Mouse (Mus musculus) CH12.LX (cell line): ENCODE measurements around the gene Syna. TPM values are rescaled to one million over a fixed set of nuclear protein-coding genes. Genes with fewer than 3 reads are reported as not detected.

ENCODE experiments used
- DNase-seq: peaks from one replicate; pipeline ENCODE4 v3.0.0-alpha.2; 2013; ENCODE audit errors: extremely low read depth
- H3K27ac ChIP-seq: 2 replicates; pipeline ENCODE4 v1.5.1; 2012; ENCODE audit warnings: low read depth, mild to moderate bottlenecking, control low read depth, moderate library complexity; ENCODE audit not compliant: insufficient read depth
- H3K27me3 ChIP-seq: replicated peaks from 2 replicates; pipeline ENCODE3; 2012; ENCODE audit warnings: inconsistent platforms
- H3K36me3 ChIP-seq, 2 experiments: replicated peaks in 1 of 2; 2 replicates each; pipeline versions ENCODE3 to v1.6.1; 2012; ENCODE audit warnings: inconsistent platforms in 1 of 2, low read length in 1 of 2, mild to moderate bottlenecking in 1 of 2, mixed read lengths in 1 of 2, moderate library complexity in 1 of 2; ENCODE audit not compliant: control insufficient read depth in 1 of 2, insufficient read depth in 1 of 2
- H3K4me1 ChIP-seq, 2 experiments: 2 replicates each; pipeline ENCODE4 v1.6.1; 2012; ENCODE audit warnings: inconsistent platforms in 1 of 2, moderate library complexity in 1 of 2; ENCODE audit not compliant: insufficient read depth in 2 of 2, control insufficient read depth in 1 of 2
- H3K4me2 ChIP-seq: 2 replicates; pipeline ENCODE4 v1.6.1; 2012; ENCODE audit warnings: low read depth, mild to moderate bottlenecking, control low read depth; ENCODE audit not compliant: poor library complexity, insufficient read depth, severe bottlenecking
- H3K4me3 ChIP-seq, 3 experiments: fragments of 150-350 bp in 1 of 3; sonication (generic) in 1 of 3; replicated peaks in 1 of 3; 2 replicates each; pipeline versions ENCODE3 to v1.5.1; 2011 to 2012; ENCODE audit warnings: low read depth in 2 of 3, low read length in 2 of 3, mild to moderate bottlenecking in 2 of 3, moderate library complexity in 2 of 3, control low read depth in 1 of 3, improper control_type of control experiment in 1 of 3, inconsistent platforms in 1 of 3, mixed read lengths in 1 of 3; ENCODE audit not compliant: poor library complexity in 1 of 3
- H3K79me2 ChIP-seq: replicated peaks from 2 replicates; pipeline ENCODE4 v1.6.1; 2012; ENCODE audit warnings: mild to moderate bottlenecking, moderate library complexity; ENCODE audit not compliant: control insufficient read depth, poor library complexity, insufficient read depth, severe bottlenecking; ENCODE audit errors: extremely low read depth
- H3K9ac ChIP-seq: 2 replicates; pipeline ENCODE4 v1.6.1; 2012; ENCODE audit warnings: low read depth, mild to moderate bottlenecking, control low read depth, moderate library complexity; ENCODE audit not compliant: insufficient read depth
- H3K9me3 ChIP-seq: replicated peaks from 2 replicates; pipeline ENCODE3; 2012; ENCODE audit warnings: low read length, inconsistent platforms, mixed read lengths
- BHLHE40 ChIP-seq: IDR thresholded peaks from 2 replicates; pipeline ENCODE4 v1.6.1; 2011; ENCODE audit warnings: mild to moderate bottlenecking, low read depth, low read length, improper control_type of control experiment
- ELF1 ChIP-seq: IDR thresholded peaks from 2 replicates; pipeline ENCODE4 v1.6.1; 2014; ENCODE audit warnings: low read depth, mild to moderate bottlenecking, inconsistent platforms, low read length, improper control_type of control experiment
- JUND ChIP-seq: conservative IDR thresholded peaks from 2 replicates; pipeline ENCODE4 v1.6.1; 2011; ENCODE audit warnings: low read depth, low read length, improper control_type of control experiment
- KAT2A ChIP-seq: IDR thresholded peaks from 2 replicates; pipeline ENCODE4 v1.6.1; 2012; ENCODE audit warnings: low read length, improper control_type of control experiment, inconsistent platforms; ENCODE audit not compliant: insufficient replicate concordance
- MAFK ChIP-seq: IDR thresholded peaks from 2 replicates; pipeline ENCODE4 v1.6.1; 2011; ENCODE audit warnings: low read length, improper control_type of control experiment; ENCODE audit not compliant: insufficient replicate concordance
- MAX ChIP-seq: IDR thresholded peaks from 2 replicates; pipeline ENCODE4 v1.6.1; 2011; ENCODE audit warnings: low read length, improper control_type of control experiment
- MAZ ChIP-seq: IDR thresholded peaks from 2 replicates; pipeline ENCODE4 v1.6.1; 2012; ENCODE audit warnings: low read depth, mild to moderate bottlenecking, inconsistent platforms, low read length, improper control_type of control experiment, moderate library complexity
- MXI1 ChIP-seq: IDR thresholded peaks from 2 replicates; pipeline ENCODE4 v1.6.1; 2011; ENCODE audit warnings: mild to moderate bottlenecking, low read depth, low read length, improper control_type of control experiment
- NRF1 ChIP-seq: IDR thresholded peaks from 2 replicates; pipeline ENCODE4 v1.6.1; 2014; ENCODE audit warnings: low read depth, mild to moderate bottlenecking, inconsistent platforms, low read length, improper control_type of control experiment, moderate library complexity
- POLR2AphosphoS2 ChIP-seq: IDR thresholded peaks from 2 replicates; pipeline ENCODE4 v1.6.1; 2011; ENCODE audit warnings: low read depth, low read length, improper control_type of control experiment
- RAD21 ChIP-seq: IDR thresholded peaks from 2 replicates; pipeline ENCODE4 v1.6.1; 2011; ENCODE audit warnings: low read depth, mild to moderate bottlenecking, low read length, improper control_type of control experiment, moderate library complexity
- UBTF ChIP-seq: IDR thresholded peaks from 2 replicates; pipeline ENCODE4 v1.6.1; 2012; ENCODE audit warnings: low read depth, mild to moderate bottlenecking, inconsistent platforms, low read length, improper control_type of control experiment, moderate library complexity
- ZC3H11A ChIP-seq: IDR thresholded peaks from 2 replicates; pipeline ENCODE4 v1.6.1; 2012; ENCODE audit warnings: low read depth, mild to moderate bottlenecking, inconsistent platforms, low read length, improper control_type of control experiment
- ZMIZ1 ChIP-seq: IDR thresholded peaks from 2 replicates; pipeline ENCODE4 v1.6.1; 2012; ENCODE audit warnings: low read depth, mild to moderate bottlenecking, inconsistent platforms, low read length, improper control_type of control experiment
- ZNF384 ChIP-seq: IDR thresholded peaks from 2 replicates; pipeline ENCODE4 v1.6.1; 2012; ENCODE audit warnings: low read depth, low read length, improper control_type of control experiment, inconsistent platforms
- dilution Hi-C: fragments of 300-500 bp; cut with MboI; formaldehyde crosslinking; loops from 2 replicates; pipeline ENCODE4 v1.14.3; 2020; ENCODE audit warnings: low sequenced_read_pairs; ENCODE audit not compliant: extremely low pct_unique_long_range_greater_than_20kb, extremely low pct_ligation_motif_present
- in situ Hi-C: fragments of 300-500 bp; cut with MboI; formaldehyde crosslinking; loops from 3 replicates; pipeline ENCODE4 v1.14.3; 2019; ENCODE audit warnings: low sequenced_read_pairs, low pct_ligation_motif_present, low pct_unique_long_range_greater_than_20kb, mixed read lengths
- polyA plus RNA-seq: library from polyadenylated mRNA; unstranded; fragments of >175 nt; gene quantifications from 2 replicates; pipeline ENCODE4 v1.2.1, GENCODE M21; 2012; ENCODE audit warnings: low read depth; ENCODE audit not compliant: insufficient read length
- total RNA-seq, 2 experiments: library from RNA; depleted of rRNA; stranded (reverse); fragments of 300-350 nt in 1 of 2; fragments of >200 nt in 1 of 2; gene quantifications; 2 replicates each; pipeline ENCODE4 v1.2.3; 2012 to 2014

Gene Syna
- total and polyA plus RNA-seq, 3 experiments = 0.13 to 4.0 (median 0.13) TPM

DNA sequence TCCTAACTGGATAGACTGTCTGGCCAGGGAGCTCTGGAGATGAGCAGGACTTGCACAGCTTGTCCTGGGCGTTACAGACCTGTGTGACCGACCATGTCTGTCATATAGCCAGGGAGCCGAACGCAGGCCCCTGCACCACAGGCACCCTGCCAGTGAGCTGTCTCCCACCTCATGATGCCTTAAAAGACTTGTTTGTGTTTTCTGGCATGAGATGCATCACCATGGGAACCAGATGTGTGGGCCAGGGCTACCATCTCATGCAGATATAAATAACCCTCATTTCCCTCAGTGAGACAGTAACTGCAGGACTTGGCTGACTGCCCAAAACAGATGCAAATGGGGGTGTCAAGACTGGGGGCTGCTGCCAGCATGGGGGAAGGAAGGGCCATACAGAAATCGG, 47.9 kb downstream of the Syna start:
- TF ChIP-seq KAT2A = no peak
- no peak for TF ChIP-seq BHLHE40
- no peak for TF ChIP-seq POLR2AphosphoS2
- no peak for TF ChIP-seq ZC3H11A
- no peak for TF ChIP-seq MXI1
- no peak for TF ChIP-seq UBTF
- no peak for TF ChIP-seq MAX
- TF ChIP-seq MAFK = no peak
- TF ChIP-seq RAD21 = no peak
- no peak for TF ChIP-seq ZMIZ1
- TF ChIP-seq ZNF384 = no peak
- no peak for TF ChIP-seq ELF1
- no peak for TF ChIP-seq JUND
- Histone ChIP-seq H3K9ac (no peak overlapping the region), H3K9me3 (peaks cover 11% of the 10 kb centered on the region), H3K4me1 (peaks cover 10 to 35% of the 10 kb centered on the region in 2 experiments; a peak in 3 of 4 replicates), H3K4me3 (no peak overlapping the region), H3K36me3 (peaks cover 7 to 79% of the 10 kb centered on the region in 2 experiments), H3K79me2 (no peaks in the 10 kb centered on the region), H3K27me3 (no peaks in the 10 kb centered on the region), H3K27ac (no peak overlapping the region), H3K4me2 (no peak overlapping the region)
- dilution Hi-C loops = no loop called here
- in situ Hi-C loops = no loop called here
- DNase-seq = peak; percentile 48

DNA sequence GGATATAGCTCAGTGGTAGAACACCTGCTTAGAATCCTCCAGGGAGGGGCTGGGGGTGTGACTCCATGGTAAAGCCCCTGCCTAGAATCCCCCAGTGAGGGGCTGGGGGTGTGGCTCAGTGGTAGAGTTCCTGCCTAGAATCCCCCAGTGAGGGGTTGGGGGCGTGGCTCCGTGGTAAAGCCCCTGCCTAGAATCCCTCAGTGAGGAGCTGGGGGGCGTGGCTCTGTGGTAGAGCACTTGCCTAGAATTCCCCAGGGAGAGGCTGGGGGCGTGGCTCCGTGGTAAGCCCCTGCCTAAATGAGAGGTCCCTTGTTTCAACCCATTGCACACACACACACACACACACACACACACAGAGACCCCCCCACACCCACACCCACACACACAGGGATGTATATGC, 49.7 kb downstream of the Syna start:
- in situ Hi-C loops (no loop called here), dilution Hi-C loops (no loop called here)
- Histone ChIP-seq H3K79me2 (no peaks in the 10 kb centered on the region), H3K27ac (no peak overlapping the region), H3K4me1 (peaks cover 10 to 37% of the 10 kb centered on the region in 2 experiments; a peak in 3 of 4 replicates), H3K27me3 (no peaks in the 10 kb centered on the region), H3K4me2 (no peak overlapping the region), H3K4me3 (no peak overlapping the region), H3K9ac (no peak overlapping the region), H3K9me3 (peaks cover 4% of the 10 kb centered on the region), H3K36me3 (peaks cover 3 to 75% of the 10 kb centered on the region in 2 experiments)
- no peak for TF ChIP-seq NRF1
- TF ChIP-seq MAZ = no peak
- TF ChIP-seq MAX = no peak
- TF ChIP-seq MXI1 = no peak
- DNase-seq = no peak
